Mouse (Mus musculus): ENCODE data around the gene Vasn.

Gene Vasn

GRCm38 (mm10) chr16:4642190-4642589, 2.4 kb downstream of the Vasn start:
- DNase-seq (ENCODE audit: low read depth, low spot score) = no peak

- no peak for DNase-seq (ENCODE audit: low read depth, low spot score)
Measured at GRCm38 (mm10) chr16:4642937-4643336, 3.2 kb downstream of the Vasn start.

GRCm38 (mm10) chr16:4643670-4644419, 4.1 kb downstream of the Vasn start:
- DNase-seq (ENCODE audit: low read depth, low spot score) = peak; percentile 43

GRCm38 (mm10) chr16:4645867-4646266, 6.1 kb downstream of the Vasn start:
- no peak for DNase-seq (ENCODE audit: low read depth, low spot score)

DNA sequence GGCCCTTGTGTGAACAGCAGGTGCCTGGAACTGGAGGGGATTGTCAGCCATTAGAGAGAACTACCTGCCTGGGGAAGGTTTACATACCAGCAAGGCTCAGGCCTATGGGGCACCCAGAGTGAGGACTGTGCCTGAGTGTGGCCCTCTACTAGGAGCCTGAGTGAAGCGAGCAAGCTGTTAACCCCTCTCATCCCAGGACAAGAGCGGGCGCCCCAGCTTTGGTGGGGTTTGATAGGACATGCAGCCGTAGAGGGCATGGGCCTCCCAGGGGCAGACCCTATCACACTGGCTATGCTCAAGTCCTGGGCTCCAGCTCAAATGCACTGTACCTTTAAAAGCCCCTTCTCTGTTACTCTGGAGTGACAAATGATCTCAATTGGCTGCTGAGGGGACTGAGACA, 7.1 kb downstream of the Vasn start:
- DNase-seq (ENCODE audit: low read depth, low spot score) = no peak

- DNase-seq (ENCODE audit: low read depth, low spot score) = no peak
Measured at GRCm38 (mm10) chr16:4647651-4648141, 8.0 kb downstream of the Vasn start.

DNA sequence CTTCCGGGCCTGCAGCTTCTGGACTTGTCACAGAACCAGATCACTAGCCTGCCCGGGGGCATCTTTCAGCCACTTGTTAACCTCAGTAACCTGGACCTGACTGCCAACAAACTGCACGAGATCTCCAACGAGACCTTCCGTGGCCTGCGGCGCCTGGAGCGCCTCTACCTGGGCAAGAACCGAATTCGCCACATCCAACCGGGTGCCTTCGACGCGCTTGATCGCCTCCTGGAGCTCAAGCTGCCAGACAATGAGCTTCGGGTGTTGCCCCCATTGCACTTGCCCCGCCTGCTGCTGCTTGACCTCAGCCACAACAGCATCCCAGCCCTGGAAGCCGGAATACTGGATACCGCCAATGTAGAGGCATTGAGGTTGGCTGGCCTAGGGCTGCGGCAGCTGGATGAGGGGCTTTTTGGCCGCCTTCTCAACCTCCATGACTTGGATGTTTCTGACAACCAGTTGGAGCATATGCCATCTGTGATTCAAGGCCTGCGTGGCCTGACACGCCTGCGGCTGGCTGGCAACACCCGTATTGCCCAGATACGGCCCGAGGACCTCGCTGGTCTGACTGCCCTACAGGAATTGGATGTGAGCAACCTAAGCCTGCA, 8.8 kb downstream of the Vasn start:
- no peak for DNase-seq (ENCODE audit: low read depth, low spot score)

DNA sequence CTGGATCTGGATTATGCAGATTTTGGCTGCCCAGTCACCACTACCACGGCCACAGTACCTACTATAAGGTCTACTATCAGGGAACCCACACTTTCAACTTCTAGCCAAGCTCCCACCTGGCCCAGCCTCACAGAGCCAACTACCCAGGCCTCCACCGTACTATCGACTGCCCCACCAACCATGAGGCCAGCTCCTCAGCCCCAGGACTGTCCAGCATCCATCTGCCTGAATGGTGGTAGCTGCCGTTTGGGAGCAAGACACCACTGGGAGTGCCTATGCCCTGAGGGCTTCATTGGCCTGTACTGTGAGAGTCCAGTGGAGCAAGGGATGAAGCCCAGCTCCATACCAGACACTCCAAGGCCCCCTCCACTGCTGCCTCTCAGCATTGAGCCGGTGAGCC, 9.5 kb downstream of the Vasn start:
- DNase-seq (ENCODE audit: low read depth, low spot score) = no peak

GRCm38 (mm10) chr16:4649692-4650091, 10.0 kb downstream of the Vasn start:
- DNase-seq (ENCODE audit: low read depth, low spot score) = no peak

DNA sequence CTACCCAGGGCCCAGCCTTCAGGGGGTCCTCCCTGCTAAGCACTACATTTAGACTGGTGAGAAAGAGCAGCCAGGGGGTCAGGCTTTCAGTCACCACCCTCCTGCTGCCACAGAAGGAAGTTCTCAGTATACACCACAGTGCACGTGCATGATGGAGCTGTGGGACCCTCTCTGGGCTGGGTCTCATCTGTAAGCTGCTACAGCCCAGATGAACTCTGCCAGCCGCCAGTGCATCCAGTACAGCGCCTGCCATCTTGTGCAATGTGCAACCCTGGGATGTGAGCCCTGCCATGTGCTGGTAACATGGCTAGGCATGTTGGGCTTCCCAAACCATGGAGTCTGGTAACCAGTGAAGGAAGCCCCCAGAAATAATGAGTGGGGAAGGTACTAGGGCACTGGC, 10.4 kb downstream of the Vasn start:
- DNase-seq (ENCODE audit: low read depth, low spot score) = no peak

DNA sequence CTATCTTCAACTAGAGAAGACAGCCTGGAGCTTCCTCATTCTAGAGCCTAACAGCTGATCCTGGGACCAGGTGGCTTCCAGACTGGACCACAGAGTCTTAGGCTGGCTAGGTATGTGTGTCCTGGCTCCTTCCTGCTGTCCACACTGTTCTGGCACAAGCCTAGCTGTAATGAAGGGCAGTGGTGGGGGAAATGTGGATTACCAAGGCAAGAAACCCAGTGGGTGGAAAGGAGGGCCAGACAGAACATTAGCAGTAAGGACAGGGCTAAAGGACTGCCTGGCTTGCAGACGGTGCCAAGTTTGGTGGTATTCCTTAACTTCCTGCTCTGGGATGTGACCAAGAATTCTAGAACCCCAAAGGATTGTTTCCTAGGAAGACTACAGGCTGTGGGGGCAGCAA, 11.3 kb downstream of the Vasn start:
- DNase-seq (ENCODE audit: low read depth, low spot score) = no peak

GRCm38 (mm10) chr16:4651624-4652023, 11.9 kb downstream of the Vasn start:
- DNase-seq (ENCODE audit: low read depth, low spot score) = no peak

DNA sequence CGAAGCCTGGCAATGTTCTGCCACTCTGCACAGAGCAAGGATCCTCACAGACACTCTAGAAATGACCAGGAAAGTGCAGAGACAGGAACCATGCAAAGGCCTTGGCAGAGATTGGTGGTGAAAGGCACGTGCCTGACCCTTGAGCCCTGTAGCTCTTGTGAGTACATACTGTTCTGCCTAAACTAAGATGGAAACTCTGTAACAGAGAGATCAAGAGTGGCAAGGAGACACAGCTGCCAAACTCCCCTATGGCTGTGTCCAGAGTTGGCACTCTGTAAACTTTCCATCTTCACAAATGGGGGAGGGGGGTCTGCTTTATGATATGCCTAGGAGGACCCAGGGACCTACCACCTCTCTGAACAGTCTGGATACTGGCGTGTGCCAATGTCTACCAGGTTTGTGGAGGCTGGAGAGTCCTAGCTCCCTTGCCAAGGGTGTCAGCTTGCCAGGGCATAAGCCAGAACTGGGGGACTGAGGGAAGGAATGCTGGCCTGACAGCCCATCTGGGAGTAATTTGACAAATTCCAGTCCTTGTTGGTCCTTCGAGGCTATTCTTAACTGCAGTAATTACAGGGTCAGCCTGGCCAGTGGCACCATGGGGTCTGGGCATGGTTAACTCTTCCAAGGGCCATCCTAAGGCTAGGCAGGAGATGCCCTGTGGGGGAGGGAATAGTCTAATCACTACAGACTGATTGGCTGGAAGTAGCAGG, 13.1 kb downstream of the Vasn start:
- no peak for DNase-seq (ENCODE audit: low read depth, low spot score)

DNA sequence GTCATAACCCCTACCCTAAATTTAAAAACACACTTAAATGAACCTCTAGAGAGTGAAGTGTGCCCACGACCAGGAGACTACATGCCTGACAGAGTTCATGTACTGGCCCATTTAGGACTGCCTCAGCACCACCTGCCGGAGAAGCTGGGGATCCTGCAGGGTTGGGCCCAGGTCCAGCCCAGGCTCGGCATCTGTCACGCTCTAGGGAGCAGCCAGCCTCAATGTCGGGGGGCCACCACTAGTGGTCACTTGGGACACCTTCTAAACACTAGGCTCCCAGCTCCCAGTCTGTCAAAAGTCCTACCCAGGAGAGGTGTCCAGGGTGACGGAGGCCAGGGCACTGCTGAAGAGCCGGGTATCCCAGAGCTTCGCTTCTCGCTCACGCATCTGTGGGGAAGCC, 15.0 kb downstream of the Vasn start:
- DNase-seq (ENCODE audit: low read depth, low spot score) = no peak

- DNase-seq (ENCODE audit: low read depth, low spot score) = no peak
Measured at GRCm38 (mm10) chr16:4655251-4655734, 15.6 kb downstream of the Vasn start.

DNA sequence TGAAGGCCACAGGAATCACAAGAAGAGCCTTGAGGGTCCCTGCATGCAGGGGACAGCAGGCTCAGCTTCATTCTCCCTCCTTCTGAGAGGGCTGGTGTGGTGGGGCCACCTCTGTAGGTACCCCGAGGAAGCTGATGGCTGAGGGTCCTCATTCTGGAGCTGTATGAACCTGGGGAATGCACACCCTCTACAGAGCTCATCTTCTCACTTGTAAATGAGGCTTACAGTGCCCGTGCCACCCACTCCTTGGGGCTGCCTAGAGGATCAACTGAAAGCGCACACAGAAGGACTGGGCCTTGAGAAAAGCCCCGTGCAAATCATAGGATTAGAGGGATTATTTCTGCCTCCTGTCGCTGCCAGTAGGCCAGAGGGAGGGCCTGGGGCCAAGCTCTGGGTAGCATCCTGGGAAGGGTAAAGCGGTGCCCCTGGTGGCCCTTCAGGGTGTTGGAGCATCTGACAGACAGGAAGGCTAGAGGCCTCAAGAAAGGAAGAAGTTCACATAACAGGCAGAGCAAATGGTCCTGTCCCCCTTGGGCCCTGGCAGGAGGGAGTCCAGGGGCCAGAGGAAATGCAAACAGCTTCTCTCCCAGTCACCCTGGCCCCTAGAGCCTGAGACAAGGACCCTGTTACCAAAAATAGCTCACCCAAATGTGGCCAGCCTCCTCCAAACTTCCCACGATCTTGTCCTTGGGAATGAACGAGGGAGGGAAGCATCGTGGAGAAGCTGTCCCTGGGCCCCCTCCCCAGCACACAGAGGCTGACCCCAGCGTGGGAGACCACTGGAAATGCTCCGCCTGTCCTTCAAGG, 16.2 kb downstream of the Vasn start:
- DNase-seq (ENCODE audit: low read depth, low spot score) = no peak

- no peak for DNase-seq (ENCODE audit: low read depth, low spot score)
Measured at GRCm38 (mm10) chr16:4656571-4657081, 16.9 kb downstream of the Vasn start.

GRCm38 (mm10) chr16:4658781-4659245, 19.1 kb downstream of the Vasn start:
- no peak for DNase-seq (ENCODE audit: low read depth, low spot score)

- DNase-seq (ENCODE audit: low read depth, low spot score) = no peak
Measured at GRCm38 (mm10) chr16:4659326-4659725, 19.6 kb downstream of the Vasn start.

GRCm38 (mm10) chr16:4661605-4662004, 21.9 kb downstream of the Vasn start:
- DNase-seq (ENCODE audit: low read depth, low spot score) = no peak

DNA sequence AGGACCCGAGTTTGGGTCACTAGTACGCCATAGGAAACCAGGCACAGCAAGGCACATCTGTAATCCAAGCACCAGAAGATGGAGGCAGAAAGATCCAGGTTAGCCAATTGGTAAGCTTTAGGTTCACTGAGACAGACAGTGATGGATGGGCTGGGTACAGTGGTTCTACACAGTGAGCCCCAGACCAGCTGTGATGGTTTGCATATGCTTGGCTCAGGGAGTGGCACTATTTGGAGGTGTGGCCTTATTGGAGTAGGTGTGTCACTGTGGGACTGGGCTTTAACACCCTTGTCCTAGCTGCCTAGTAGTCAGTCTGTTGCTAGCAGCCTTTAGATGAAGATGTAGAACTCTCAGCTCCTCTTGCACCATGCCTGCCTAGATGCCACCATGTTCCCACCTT, 24.1 kb downstream of the Vasn start:
- DNase-seq (ENCODE audit: low read depth, low spot score) = no peak
